Mouse (Mus musculus) inflammation-experienced regulatory T-cells, adult 6 months (primary cell): ENCODE data around the gene Trim39. TPM values are rescaled to one million over a fixed set of nuclear protein-coding genes. Genes with fewer than 3 reads are reported as not detected.
"Not testable (repeated sequence)": the region's sequence is repeated elsewhere in the genome, so short reads cannot be mapped to it uniquely, and the experiment has no call there.

Source experiments
- ATAC-seq: one replicate; pipeline ENCODE4 v1.8.0; 2017
- polyA plus RNA-seq, 3 experiments: library from polyadenylated mRNA; unstranded; fragments of 100-300 nt; shearing (Covaris generic); gene quantifications; one replicate each; pipeline ENCODE4 v1.2.1; 2017

Gene Trim39
- polyA plus RNA-seq, result 10 to 100 TPM; 10.1 to 20.8 (median 16.2) TPM

GRCm38 (mm10) chr17:36271586-36272256 is at the start of gene Trim39:
Gene Trim39, minus strand, starts transcription at chr17:36272247.
- peak; percentile 89 for ATAC-seq

- ATAC-seq, result no peak
Measured at GRCm38 (mm10) chr17:36315689-36316253, 43.7 kb upstream of the Trim39 start.

- peak; percentile 95 for ATAC-seq
Measured at GRCm38 (mm10) chr17:36315041-36315688, 43.1 kb upstream of the Trim39 start.

- peak; percentile 18 for ATAC-seq
Measured at GRCm38 (mm10) chr17:36314511-36314910, 42.5 kb upstream of the Trim39 start.

GRCm38 (mm10) chr17:36309293-36309692 is 37.2 kb upstream of the Trim39 start:
- no peak for ATAC-seq

- not testable (repeated sequence) for ATAC-seq
Measured at GRCm38 (mm10) chr17:36308855-36309254, 36.8 kb upstream of the Trim39 start.

- ATAC-seq, result no peak
Measured at GRCm38 (mm10) chr17:36286390-36286789, 14.3 kb upstream of the Trim39 start, which contains the start of gene H2-M10.2. Gene H2-M10.2, minus strand, starts transcription at chr17:36286490.

GRCm38 (mm10) chr17:36281521-36282245 is 9.6 kb upstream of the Trim39 start:
- ATAC-seq, result no peak

GRCm38 (mm10) chr17:36274776-36275175 is 2.7 kb upstream of the Trim39 start:
- ATAC-seq, result no peak

- no peak for ATAC-seq
Measured at GRCm38 (mm10) chr17:36273796-36274195, 1.7 kb upstream of the Trim39 start.

- no peak for ATAC-seq
Measured at GRCm38 (mm10) chr17:36272643-36273366, 758 bp upstream of the Trim39 start.

- peak; percentile 74 for ATAC-seq
Measured at GRCm38 (mm10) chr17:36270956-36271585, 976 bp downstream of the Trim39 start.

- ATAC-seq, result peak; percentile 85
Measured at GRCm38 (mm10) chr17:36265834-36266233, 6.2 kb downstream of the Trim39 start.

GRCm38 (mm10) chr17:36264273-36264925 is 7.6 kb downstream of the Trim39 start:
- ATAC-seq, result no peak

GRCm38 (mm10) chr17:36261511-36262166 is 10.4 kb downstream of the Trim39 start:
- ATAC-seq, result no peak

GRCm38 (mm10) chr17:36257969-36258368 is 14.1 kb downstream of the Trim39 start, which contains the start of gene Rpp21:
Gene Rpp21, minus strand, starts transcription at chr17:36258069.
- no peak for ATAC-seq

- peak; percentile 95 for ATAC-seq
Measured at GRCm38 (mm10) chr17:36257241-36257947, 14.7 kb downstream of the Trim39 start.

- no peak for ATAC-seq
Measured at GRCm38 (mm10) chr17:36253087-36253600, 18.9 kb downstream of the Trim39 start.

GRCm38 (mm10) chr17:36252250-36252876 is 19.7 kb downstream of the Trim39 start:
- ATAC-seq, result peak; percentile 67
